Comparison of ENCODE assay signal across 22 mouse cellular contexts in the genomic region with DNA sequence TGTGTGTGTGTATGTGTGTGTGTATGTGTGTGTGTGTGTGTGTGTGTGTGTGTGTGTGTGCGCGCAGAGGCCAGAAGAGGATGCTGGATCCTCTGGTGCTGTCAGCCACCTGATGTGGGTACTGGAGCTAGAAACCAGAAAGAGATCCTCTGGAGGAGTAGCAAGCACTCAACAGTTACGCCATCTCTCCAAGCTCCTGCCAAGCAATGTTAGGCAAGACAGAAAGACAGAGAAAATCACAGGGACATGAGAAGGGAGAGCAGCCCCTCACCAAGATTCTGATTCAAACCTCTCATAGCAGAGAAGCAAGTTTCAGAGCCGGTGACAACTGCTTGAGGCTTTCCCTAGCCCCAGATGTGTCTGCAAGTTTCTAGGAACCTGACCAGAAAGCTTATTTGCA.
"Had no signal": no experiment of that assay in that cellular context is flagged by ENCODE, and none has a peak within 500 bp of the region (broad histone marks: within the 10 kb centered on the region; RNA-seq: fewer than 3 reads in every experiment).

No protein-coding gene starts in this region.

- H3K27me3 ChIP-seq: intestine, embryonic 15.5 days; limb, embryonic 13.5 days; lung, embryonic 15.5 days; midbrain, embryonic 15.5 days; neural tube, embryonic 12.5 days; neural tube, embryonic 15.5 days had no signal

- H3K9ac ChIP-seq: intestine, embryonic 15.5 days; limb, embryonic 13.5 days; liver, embryonic 14.5 days; liver, postnatal 0 days; lung, embryonic 15.5 days; midbrain, embryonic 12.5 days; midbrain, embryonic 15.5 days; neural tube, embryonic 12.5 days; neural tube, embryonic 15.5 days had no signal

- H3K27ac ChIP-seq: intestine, embryonic 15.5 days; liver, embryonic 14.5 days; macrophage; midbrain, embryonic 12.5 days; midbrain, embryonic 15.5 days; neural tube, embryonic 12.5 days; neural tube, embryonic 15.5 days; stomach, postnatal 0 days had no signal

- DNase-seq: kidney, adult 11 months; kidney, adult 8-10 months; kidney, postnatal 25 days; liver, postnatal 0 days; right cerebral cortex, adult 18-20 months; right cerebral cortex, postnatal 14 days; right cerebral cortex, postnatal 4 days; thymus, adult 2 months; thymus, postnatal 14 days; thymus, postnatal 4 days had no signal

- ATAC-seq: intestine, embryonic 15.5 days; liver, postnatal 0 days; midbrain, embryonic 15.5 days had no signal

- H3K4me3 ChIP-seq: intestine, embryonic 15.5 days; limb, embryonic 10.5 days; limb, embryonic 13.5 days; lung, embryonic 15.5 days; midbrain, embryonic 12.5 days; midbrain, embryonic 15.5 days; neural tube, embryonic 12.5 days; neural tube, embryonic 15.5 days had no signal

- H3K36me3 ChIP-seq: intestine, embryonic 15.5 days; lung, embryonic 15.5 days; midbrain, embryonic 12.5 days; midbrain, embryonic 15.5 days; neural tube, embryonic 12.5 days; neural tube, embryonic 15.5 days had no signal

- H3K9me3 ChIP-seq: intestine, embryonic 15.5 days; limb, embryonic 10.5 days; limb, embryonic 13.5 days; lung, embryonic 15.5 days; midbrain, embryonic 12.5 days; midbrain, embryonic 15.5 days; neural tube, embryonic 12.5 days; neural tube, embryonic 15.5 days had no signal

- H3K4me2 ChIP-seq: intestine, embryonic 15.5 days; liver, embryonic 11.5 days; lung, embryonic 15.5 days; midbrain, embryonic 12.5 days; midbrain, embryonic 15.5 days; neural tube, embryonic 12.5 days; neural tube, embryonic 15.5 days had no signal
